Mouse (Mus musculus) lung, postnatal 4 days (tissue): ENCODE measurements around the gene Slc29a2.

Experiments
- DNase-seq, 2 experiments: peaks; one replicate each; pipeline ENCODE4 v3.0.0; 2021

Gene Slc29a2

DNA sequence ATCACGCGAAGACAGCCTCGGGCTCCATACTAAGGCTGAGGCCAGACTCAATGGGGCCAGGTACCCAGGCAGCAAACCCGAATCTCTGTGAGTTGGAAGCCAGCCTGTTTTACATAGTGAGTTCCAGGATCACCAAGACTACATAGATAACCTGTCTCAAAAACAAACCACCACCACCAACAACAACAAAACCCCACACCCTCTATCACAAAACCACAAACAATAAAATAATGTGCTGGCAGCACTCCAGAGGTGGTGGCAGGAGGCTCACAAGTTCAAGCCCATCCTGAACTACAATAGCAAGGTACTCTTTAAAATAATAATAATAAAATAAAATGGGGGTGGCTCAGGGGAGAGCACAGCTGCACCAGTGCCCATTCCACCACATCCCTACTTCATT lies 12.9 kb downstream of the Slc29a2 start:
- no peak for DNase-seq

DNA sequence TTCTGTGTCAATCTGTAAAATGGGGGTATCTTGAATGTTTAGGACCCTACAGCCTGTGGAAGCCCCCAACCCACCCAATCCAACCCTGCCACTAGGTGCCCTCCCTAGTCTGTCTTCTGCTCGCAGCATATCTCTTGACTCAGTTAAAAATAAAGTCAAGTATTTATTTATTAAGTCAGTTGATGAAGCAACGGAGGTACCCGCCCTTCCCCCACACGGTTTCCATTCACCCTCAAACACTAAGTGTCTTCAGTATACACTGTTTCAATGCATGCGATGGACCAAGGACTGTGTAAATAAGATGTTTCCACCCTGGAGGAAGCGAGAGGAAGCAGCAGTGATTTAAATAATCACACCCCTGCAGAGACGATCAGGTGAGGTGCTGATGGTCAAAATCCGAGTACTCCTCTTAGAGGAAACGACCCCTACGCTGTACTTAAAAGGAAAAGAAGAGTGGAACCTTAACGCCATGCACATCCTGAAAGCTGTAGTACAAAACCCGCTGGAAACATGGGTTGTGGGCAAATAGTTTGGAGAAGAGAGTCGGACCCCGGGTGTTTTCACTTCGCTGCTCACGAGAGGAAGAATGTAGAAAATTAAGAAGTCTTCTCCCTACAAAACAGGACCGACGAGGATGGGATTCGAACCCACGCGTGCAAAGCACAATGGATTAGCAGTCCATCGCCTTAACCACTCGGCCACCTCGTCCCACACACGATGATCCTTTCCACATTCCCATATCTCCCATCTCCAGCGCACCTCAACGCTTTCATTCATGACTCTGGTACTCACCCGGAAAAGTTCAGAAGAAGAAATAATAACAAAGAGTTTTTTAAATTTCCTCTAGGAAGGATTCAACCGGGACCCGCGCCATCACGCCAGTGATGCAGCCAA lies 14.3 kb downstream of the Slc29a2 start:
- peak; percentile 78 to 83 for DNase-seq

GRCm38 (mm10) chr19:5038709-5039156 lies 15.1 kb downstream of the Slc29a2 start, which contains the start of the genes B4gat1 and AC124502.3:
Gene B4gat1, plus strand, starts transcription at chr19:5038826.
Gene AC124502.3, plus strand, starts transcription at chr19:5038891.
- DNase-seq = peak; percentile 91 to 93

DNA sequence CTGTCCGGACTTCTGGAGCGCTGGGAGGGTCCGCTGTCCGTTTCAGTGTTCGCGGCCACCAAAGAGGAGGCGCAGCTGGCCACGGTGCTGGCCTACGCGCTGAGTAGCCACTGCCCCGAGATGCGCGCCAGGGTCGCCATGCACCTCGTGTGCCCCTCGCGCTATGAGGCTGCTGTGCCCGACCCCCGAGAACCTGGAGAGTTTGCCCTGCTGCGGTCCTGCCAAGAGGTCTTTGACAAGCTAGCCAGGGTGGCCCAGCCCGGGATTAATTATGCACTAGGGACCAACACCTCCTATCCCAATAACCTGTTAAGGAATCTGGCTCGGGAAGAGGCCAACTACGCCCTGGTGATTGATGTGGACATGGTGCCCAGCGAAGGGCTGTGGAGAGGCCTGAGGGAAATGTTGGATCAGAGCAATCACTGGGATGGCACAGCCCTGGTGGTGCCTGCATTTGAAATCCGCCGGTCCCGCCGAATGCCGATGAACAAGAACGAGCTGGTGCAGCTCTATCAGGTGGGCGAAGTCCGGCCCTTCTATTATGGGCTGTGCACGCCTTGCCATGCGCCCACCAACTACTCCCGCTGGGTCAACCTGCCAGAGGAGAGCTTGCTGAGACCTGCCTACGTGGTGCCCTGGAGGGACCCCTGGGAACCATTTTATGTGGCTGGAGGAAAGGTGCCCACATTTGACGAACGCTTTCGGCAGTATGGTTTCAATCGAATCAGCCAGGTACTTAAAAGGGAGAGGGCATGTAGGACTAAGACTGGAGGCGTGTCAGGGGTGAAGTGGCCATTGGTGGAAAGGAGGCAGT lies 15.8 kb downstream of the Slc29a2 start:
- DNase-seq = no peak

DNA sequence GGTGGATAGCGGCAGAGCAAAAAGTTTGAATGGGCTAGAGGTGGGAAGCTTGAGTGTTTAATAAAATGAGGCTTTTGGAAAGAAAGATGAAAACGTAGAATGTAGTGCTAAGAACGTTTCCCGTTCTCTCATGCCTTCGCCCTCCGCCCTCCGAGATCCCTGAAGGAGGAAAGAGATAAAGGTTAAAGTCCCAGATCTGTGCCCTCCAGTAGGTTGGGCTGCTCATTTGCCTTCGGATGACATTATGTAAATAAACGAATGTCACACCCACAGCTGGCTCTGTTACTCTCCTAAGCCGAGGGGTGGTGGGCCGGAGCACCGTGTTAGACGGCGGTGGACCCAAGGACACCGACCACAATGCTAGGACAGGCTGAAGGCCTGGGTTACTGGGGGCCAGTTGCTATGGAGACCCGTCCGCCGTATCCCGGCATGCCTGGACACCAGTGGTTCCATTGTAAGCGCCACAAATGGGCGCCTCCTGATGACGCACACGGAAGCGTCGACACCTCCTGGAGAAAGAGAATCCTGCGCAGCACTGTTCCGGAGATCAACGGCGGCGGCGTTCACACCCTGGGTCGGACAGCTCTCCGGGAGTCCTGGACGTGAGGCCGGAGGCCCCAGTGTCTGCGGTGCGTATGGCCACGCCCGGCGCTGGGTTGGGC lies 17.3 kb downstream of the Slc29a2 start, which contains the start of gene Brms1:
Brms1 (plus strand) TSS at position 493 of the 662 bp plus-strand sequence.
- DNase-seq = peak; percentile 92 to 94

GRCm38 (mm10) chr19:5041588-5041987 lies 17.9 kb downstream of the Slc29a2 start:
- DNase-seq = no peak

GRCm38 (mm10) chr19:5045531-5045930 lies 21.9 kb downstream of the Slc29a2 start:
- DNase-seq = no peak

DNA sequence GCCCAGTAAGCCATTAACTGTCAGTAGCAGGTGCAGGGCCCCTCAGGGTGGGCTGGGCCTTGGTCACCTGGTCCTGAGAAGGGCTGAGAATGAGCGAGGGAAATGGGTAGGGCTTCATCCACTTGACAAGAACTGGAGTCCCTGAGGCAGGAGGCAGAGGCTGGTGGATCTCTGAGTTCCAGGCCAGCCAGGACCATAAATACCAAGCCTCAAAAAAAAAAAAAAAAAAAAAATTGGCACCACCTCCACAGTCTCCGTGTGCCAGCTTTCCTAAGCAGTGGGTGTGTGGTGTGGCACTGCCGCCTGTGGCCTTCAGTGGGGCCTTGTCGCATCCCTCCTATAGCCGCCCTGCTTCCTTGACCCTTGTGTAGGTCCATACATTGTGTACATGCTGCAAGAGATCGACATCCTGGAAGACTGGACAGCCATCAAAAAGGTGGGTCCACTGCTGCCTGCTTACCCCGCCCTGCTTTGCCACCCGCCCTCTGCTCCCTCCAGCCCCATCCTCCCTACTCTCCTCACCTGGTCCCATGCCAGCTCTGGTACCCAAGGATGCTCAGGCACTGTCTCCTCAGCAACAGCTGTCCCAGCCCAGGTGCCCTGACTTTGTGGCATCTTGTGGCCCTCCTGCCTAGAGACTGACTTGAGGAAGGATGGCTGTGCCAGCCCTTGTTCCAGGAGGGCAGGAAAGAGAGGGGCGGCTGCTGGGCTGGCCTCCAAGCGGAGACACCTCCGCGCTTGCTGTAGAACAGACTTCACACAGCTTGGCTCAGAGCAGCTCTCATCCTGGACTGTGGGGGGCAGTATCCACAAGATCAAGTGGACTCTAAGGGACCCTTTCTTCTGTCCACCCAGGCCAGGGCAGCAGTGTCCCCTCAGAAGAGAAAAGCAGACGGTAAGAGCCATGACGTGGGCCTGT lies 24.7 kb downstream of the Slc29a2 start:
- DNase-seq = peak in 1 of 2 experiments; percentile 22

DNA sequence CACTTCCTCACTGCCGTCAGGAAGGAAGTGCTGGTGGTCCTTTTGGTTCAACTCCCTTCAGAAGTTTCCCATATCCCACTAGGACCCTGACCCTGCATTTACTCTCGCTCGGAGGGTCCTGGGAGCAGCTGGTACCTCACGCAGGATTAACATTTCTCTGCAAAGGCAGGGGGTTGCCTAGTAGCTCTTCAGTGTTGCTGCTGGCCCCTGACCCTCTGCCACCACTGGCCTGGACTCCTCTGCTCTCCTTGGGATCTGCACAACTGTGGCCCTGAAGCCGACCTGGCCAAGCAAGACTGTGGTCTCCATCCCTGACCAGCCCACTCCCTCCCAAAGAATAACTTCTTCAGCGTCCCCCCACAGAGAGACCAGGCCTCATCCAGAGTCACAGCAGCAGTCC lies 25.7 kb downstream of the Slc29a2 start:
- no peak for DNase-seq

DNA sequence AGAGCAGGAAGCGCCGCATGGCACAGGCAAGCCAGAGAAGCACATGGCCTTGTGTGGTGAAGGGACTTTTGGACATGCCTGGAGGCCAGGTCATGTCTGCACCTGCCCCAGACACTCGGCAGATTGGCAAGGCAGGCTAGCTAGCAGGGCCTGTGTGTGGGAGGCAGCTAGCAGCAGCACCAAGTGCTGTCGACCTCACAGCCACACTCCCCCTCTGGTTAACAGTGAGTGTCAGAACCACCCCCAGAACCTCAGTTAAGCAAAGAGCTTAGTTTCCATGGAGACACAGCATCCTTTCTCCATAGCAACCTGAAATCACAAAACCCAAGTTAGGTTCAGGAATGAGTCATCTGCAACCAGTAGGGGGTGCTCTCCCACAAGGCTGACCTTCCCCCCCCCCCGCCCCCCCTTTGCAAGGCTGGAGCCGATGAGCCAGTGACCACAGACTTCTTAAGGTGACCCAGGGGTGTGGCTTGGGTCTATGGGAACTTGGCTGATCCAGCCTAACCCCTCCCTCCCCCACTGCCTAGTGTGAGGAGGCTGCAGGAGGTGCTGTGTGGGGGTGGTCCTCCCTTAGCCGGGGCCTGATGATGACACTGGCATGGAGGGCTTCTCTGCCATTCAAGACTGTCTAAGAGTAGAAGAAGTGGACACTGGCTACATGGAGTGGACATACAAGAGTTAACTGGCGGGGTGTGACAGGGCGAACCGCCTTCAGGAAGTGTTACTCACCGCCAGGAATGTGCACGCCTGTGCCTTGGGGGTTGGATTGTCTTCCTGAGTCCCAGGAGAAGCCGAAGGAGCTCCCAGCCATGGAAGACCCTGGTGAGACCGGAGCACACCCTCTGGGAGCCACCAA lies 26.6 kb downstream of the Slc29a2 start, which contains the start of gene Rin1:
Rin1 (plus strand) TSS at position 435 of the 859 bp plus-strand sequence.
- DNase-seq = peak; percentile 68 to 78

- DNase-seq = peak in 1 of 2 experiments; percentile 40
Observed at GRCm38 (mm10) chr19:5051031-5051430, 27.4 kb downstream of the Slc29a2 start.

DNA sequence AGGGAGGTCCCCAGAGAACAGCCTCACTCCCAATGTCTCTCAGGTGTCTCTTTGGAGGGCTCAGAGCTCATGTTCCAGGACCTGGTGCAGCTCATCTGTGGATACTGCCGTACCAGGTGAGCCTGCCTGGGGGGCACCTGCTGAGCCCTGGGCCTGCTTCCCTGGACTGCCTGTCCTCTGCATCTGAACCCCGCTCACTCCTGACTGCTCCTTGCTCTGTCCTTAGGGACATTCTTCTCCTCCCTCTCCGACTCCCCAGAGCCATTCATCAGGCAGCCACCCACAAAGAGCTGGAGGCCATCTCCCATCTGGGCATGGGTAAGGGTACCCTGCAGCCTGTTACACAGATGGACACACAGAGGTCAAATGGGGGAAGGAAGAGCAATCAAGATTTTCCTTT lies 27.9 kb downstream of the Slc29a2 start:
- DNase-seq = peak in 1 of 2 experiments; percentile 25

GRCm38 (mm10) chr19:5052166-5052822 lies 28.6 kb downstream of the Slc29a2 start:
- no peak for DNase-seq

- DNase-seq = no peak
Observed at GRCm38 (mm10) chr19:5052853-5053252, 29.2 kb downstream of the Slc29a2 start.

DNA sequence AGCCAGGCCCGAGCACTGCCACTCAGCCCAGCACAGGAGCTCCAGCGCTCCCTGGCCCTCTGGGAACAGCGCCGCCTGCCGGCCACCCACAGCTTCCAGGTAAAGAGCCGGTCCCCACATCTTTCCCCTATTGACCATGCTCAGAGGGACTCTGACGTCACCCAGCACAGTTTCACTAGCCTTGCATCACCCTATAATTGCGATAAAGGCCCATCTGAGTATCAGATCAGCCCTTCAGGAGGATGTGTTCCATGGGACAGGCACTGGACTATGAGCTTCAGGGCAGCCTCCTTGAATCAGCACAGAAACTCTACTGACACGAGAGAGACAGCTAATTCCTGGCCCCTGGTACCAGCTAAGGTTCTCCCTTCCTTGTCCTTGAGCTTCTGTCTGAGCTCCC lies 30.2 kb downstream of the Slc29a2 start:
- peak; percentile 61 to 72 for DNase-seq

- DNase-seq = peak; percentile 62 to 72
Observed at GRCm38 (mm10) chr19:5056251-5056650, 32.6 kb downstream of the Slc29a2 start.

GRCm38 (mm10) chr19:5057876-5058775 lies 34.5 kb downstream of the Slc29a2 start:
- peak; percentile 65 to 78 for DNase-seq

DNA sequence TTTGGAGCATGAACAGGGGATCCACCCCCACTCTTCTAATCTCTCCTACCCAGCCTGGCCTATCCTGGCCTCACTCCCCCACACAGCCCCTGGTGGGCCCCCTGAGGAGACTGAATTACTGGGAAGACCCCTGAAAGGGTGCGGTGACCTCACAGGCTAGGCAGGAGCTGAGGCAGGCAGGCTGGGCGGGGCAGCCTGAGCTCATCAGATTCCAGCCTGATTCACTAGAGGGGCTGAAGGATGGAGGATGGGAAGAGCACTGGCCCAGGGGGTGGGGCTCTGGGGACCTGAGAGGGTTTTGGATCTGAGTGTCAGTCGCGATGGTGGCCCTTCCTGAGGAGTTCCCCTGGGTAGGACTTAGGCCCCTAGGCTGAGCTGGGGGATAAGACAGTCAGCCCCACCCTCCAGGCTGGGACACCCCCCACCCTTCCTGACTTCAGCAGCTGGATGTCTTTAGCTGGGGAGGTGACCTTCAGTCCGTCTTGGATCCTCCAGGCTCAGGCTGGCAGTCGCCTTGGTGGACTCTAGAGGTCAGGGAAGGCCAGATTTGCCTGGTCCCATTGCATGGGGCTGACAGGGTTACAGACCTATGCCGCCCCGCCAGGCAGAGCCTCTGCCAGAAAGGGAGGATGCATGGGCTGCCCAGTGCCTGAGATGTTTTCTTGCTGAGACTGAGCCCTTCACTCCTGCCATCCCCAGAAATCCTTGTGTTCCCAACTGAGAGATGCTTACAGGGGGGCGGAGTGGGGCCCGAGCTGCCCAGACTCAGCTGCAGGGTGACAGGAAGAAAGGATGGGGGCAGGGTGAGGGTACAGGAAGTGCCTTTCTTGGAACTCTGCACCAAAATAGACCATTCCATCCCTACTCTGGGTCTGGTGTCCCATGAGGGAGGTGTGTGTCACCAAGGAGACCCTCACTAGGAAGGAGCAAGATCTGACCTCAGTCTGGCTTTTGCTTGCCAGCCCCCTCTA lies 35.4 kb downstream of the Slc29a2 start:
- peak; percentile 60 to 81 for DNase-seq
